Mouse (Mus musculus) erythroblast, adult 5-6 weeks (primary cell): Measurements from ENCODE around the gene Zcchc7. TPM values are rescaled to one million over a fixed set of nuclear protein-coding genes. Genes with fewer than 3 reads are reported as not detected.

ENCODE experiments used
- total RNA-seq, 2 experiments: library from RNA; stranded (forward) in 1 of 2; stranded (reverse) in 1 of 2; fragments of 150-400 nt in 1 of 2; fragments of 200-764, 138-1000 nt in 1 of 2; gene quantifications; 2 replicates each; pipeline versions ENCODE4 v1.2.3 to v1.2.4; 2015 to 2017; ENCODE audit warnings: low replicate concordance in 2 of 2

The Zcchc7 gene
- total RNA-seq, 2 experiments from 2014 or later = 19.2 to 39.8 TPM

Other genes with a start within 250 kb of the Zcchc7 start
- 0.63 TPM in 1 of 2 replicates, not detected in the other for gene Pax5, start 45.4 kb upstream of the Zcchc7 start, total RNA-seq (2015; ENCODE audit: low replicate concordance)
- 0.14 TPM in 1 of 2 replicates, not detected in the other for gene Pax5, start 45.4 kb upstream of the Zcchc7 start, total RNA-seq (2017; ENCODE audit: low replicate concordance)
- 4.2 and 8.4 TPM in 2 replicates for gene Grhpr, start 225.5 kb downstream of the Zcchc7 start, total RNA-seq (2015; ENCODE audit: low replicate concordance)
- 1.4 and 6.0 TPM in 2 replicates for gene Grhpr, start 225.5 kb downstream of the Zcchc7 start, total RNA-seq (2017; ENCODE audit: low replicate concordance)